Mouse (Mus musculus): ENCODE measurements around the gene Bmp6.

- TF ChIP-seq CTCF (IDR thresholded peaks at IDR 0.05; ENCODE audit: low read depth, low read length) (no peak), POLR2A (IDR thresholded peaks at IDR 0.05; ENCODE audit: insufficient read depth, low read length) (no peak)
Measured at GRCm38 (mm10) chr13:38398658-38399057, 53.8 kb downstream of the Bmp6 start.

All from ES-Bruce4 (cell line).